Mouse (Mus musculus): ENCODE measurements around the gene Ddb1.

- TF ChIP-seq POLR2A (IDR thresholded peaks at IDR 0.05; ENCODE audit: borderline replicate concordance, low read depth, low read length) (no peak), CTCF (IDR thresholded peaks at IDR 0.05; ENCODE audit: low read depth, low read length) (no peak)
Measured at GRCm38 (mm10) chr19:10555624-10556510, 49.3 kb upstream of the Ddb1 start, which contains the start of gene Tmem216.
